Mouse (Mus musculus): ENCODE data around the gene Skida1. TPM values are rescaled to one million over a fixed set of nuclear protein-coding genes. Genes with fewer than 3 reads are reported as not detected.
A peak's percentile ranks its signal among the peaks of the same experiment; 100 is the strongest.

Gene Skida1
- polyA plus RNA-seq, 1 experiment from 2014 or later, result 0.37 TPM

GRCm38 (mm10) chr2:18026116-18026947 lies 22.5 kb downstream of the Skida1 start:
- 0 out of 2 replicates have a peak overlapping the region, but pooled peaks have one; percentile 33 for H3K27ac ChIP-seq (replicated peaks)
- peak overlapping the region; percentile 43; the same call in 1 of the 2 replicates for H3K9ac ChIP-seq
- H3K4me1 ChIP-seq (replicated peaks), result peaks cover 35% of the 10 kb centered on the region
- no peaks in the 10 kb centered on the region for H3K36me3 ChIP-seq (replicated peaks)
- peaks cover 68% of the 10 kb centered on the region for H3K27me3 ChIP-seq
- H3K4me2 ChIP-seq, result peak overlapping the region; percentile 87
- H3K4me3 ChIP-seq (replicated peaks), result peak overlapping the region; percentile 63
- ATAC-seq (ENCODE audit: insufficient read depth), result no peak
- under 1% methylated on average over 44 of the region's 44 CpGs for WGBS (ENCODE audit: insufficient replicate concordance)
- H3K9me3 ChIP-seq (replicated peaks), result no peaks in the 10 kb centered on the region

GRCm38 (mm10) chr2:18025781-18026115 lies 23.1 kb downstream of the Skida1 start:
- WGBS (ENCODE audit: insufficient replicate concordance), result 2% methylated on average over 14 of the region's 14 CpGs
- H3K4me2 ChIP-seq, result peak overlapping the region; percentile 87
- H3K27me3 ChIP-seq, result peaks cover 63% of the 10 kb centered on the region
- H3K36me3 ChIP-seq (replicated peaks), result no peaks in the 10 kb centered on the region
- no peak for ATAC-seq (ENCODE audit: insufficient read depth)
- H3K27ac ChIP-seq (replicated peaks), result no peak overlapping the region
- H3K4me1 ChIP-seq (replicated peaks), result peaks cover 35% of the 10 kb centered on the region
- H3K9me3 ChIP-seq (replicated peaks), result no peaks in the 10 kb centered on the region
- peak overlapping the region; percentile 63 for H3K4me3 ChIP-seq (replicated peaks)
- peak overlapping the region; percentile 43; the same call in 1 of the 2 replicates for H3K9ac ChIP-seq

- H3K9me3 ChIP-seq (replicated peaks), result no peaks in the 10 kb centered on the region
- H3K4me1 ChIP-seq (replicated peaks), result peaks cover 35% of the 10 kb centered on the region
- H3K4me2 ChIP-seq, result peak overlapping the region; percentile 87; the same call in 1 of the 2 replicates
Observed at GRCm38 (mm10) chr2:18025116-18025515, 23.7 kb downstream of the Skida1 start.

GRCm38 (mm10) chr2:18022886-18023285 lies 26.0 kb downstream of the Skida1 start:
- no peaks in the 10 kb centered on the region for H3K9me3 ChIP-seq (replicated peaks)
- H3K27ac ChIP-seq (replicated peaks), result no peak overlapping the region
- no peak overlapping the region for H3K4me2 ChIP-seq
- no peak overlapping the region for H3K9ac ChIP-seq
- peaks cover 24% of the 10 kb centered on the region for H3K4me1 ChIP-seq (replicated peaks)
- ATAC-seq (ENCODE audit: insufficient read depth), result no peak
- no peaks in the 10 kb centered on the region for H3K36me3 ChIP-seq (replicated peaks)
- peaks cover 35% of the 10 kb centered on the region for H3K27me3 ChIP-seq
- WGBS (ENCODE audit: insufficient replicate concordance), result 51% methylated on average over 1 of the region's 1 CpGs
- H3K4me3 ChIP-seq (replicated peaks), result no peak overlapping the region

More at GRCm38 (mm10) chr2:18025116-18025515, 23.7 kb downstream of the Skida1 start:
- no peak overlapping the region for H3K9ac ChIP-seq
- no peak overlapping the region for H3K4me3 ChIP-seq (replicated peaks)
- no peak overlapping the region for H3K27ac ChIP-seq (replicated peaks)
- peaks cover 56% of the 10 kb centered on the region for H3K27me3 ChIP-seq
- H3K36me3 ChIP-seq (replicated peaks), result no peaks in the 10 kb centered on the region
- ATAC-seq (ENCODE audit: insufficient read depth), result no peak
- 45% methylated on average over 5 of the region's 5 CpGs for WGBS (ENCODE audit: insufficient replicate concordance)

- H3K27me3 ChIP-seq, result peaks cover 3% of the 10 kb centered on the region
- H3K9ac ChIP-seq, result no peak overlapping the region
- no peak overlapping the region for H3K27ac ChIP-seq (replicated peaks)
- no peak overlapping the region for H3K4me2 ChIP-seq
- 61% methylated on average over 1 of the region's 1 CpGs for WGBS (ENCODE audit: insufficient replicate concordance)
- no peak overlapping the region for H3K4me3 ChIP-seq (replicated peaks)
- no peaks in the 10 kb centered on the region for H3K9me3 ChIP-seq (replicated peaks)
- H3K36me3 ChIP-seq (replicated peaks), result no peaks in the 10 kb centered on the region
- ATAC-seq (ENCODE audit: insufficient read depth), result no peak
- no peaks in the 10 kb centered on the region for H3K4me1 ChIP-seq (replicated peaks)
Observed at GRCm38 (mm10) chr2:18019122-18019521, 29.7 kb downstream of the Skida1 start.

- Histone ChIP-seq H3K4me3 (replicated peaks) (no peak overlapping the region), H3K9ac (no peak overlapping the region), H3K4me2 (no peak overlapping the region), H3K36me3 (replicated peaks) (no peaks in the 10 kb centered on the region), H3K27ac (replicated peaks) (no peak overlapping the region), H3K4me1 (replicated peaks) (no peaks in the 10 kb centered on the region), H3K27me3 (no peaks in the 10 kb centered on the region), H3K9me3 (replicated peaks) (no peaks in the 10 kb centered on the region)
- no peak for ATAC-seq (ENCODE audit: insufficient read depth)
- whole genome bisulfite sequencing (ENCODE audit: insufficient replicate concordance), result 75% methylated on average over 6 of the region's 6 CpGs
Observed at GRCm38 (mm10) chr2:18017321-18017720, 31.5 kb downstream of the Skida1 start.

GRCm38 (mm10) chr2:18016639-18017038 lies 32.2 kb downstream of the Skida1 start:
- Histone ChIP-seq H3K27ac (replicated peaks) (no peak overlapping the region), H3K4me3 (replicated peaks) (no peak overlapping the region), H3K9me3 (replicated peaks) (no peaks in the 10 kb centered on the region), H3K4me1 (replicated peaks) (no peaks in the 10 kb centered on the region), H3K9ac (no peak overlapping the region), H3K27me3 (no peaks in the 10 kb centered on the region), H3K36me3 (replicated peaks) (no peaks in the 10 kb centered on the region), H3K4me2 (no peak overlapping the region)
- 69% methylated on average over 1 of the region's 1 CpGs for whole genome bisulfite sequencing (ENCODE audit: insufficient replicate concordance)
- ATAC-seq (ENCODE audit: insufficient read depth), result no peak

GRCm38 (mm10) chr2:18015581-18015980 lies 33.3 kb downstream of the Skida1 start:
- ATAC-seq (ENCODE audit: insufficient read depth), result no peak
- Histone ChIP-seq H3K4me2 (no peak overlapping the region), H3K27me3 (no peaks in the 10 kb centered on the region), H3K9me3 (replicated peaks) (no peaks in the 10 kb centered on the region), H3K36me3 (replicated peaks) (no peaks in the 10 kb centered on the region), H3K4me1 (replicated peaks) (no peaks in the 10 kb centered on the region), H3K4me3 (replicated peaks) (no peak overlapping the region), H3K27ac (replicated peaks) (no peak overlapping the region), H3K9ac (no peak overlapping the region)
- 48% methylated on average over 3 of the region's 3 CpGs for WGBS (ENCODE audit: insufficient replicate concordance)

- H3K36me3 ChIP-seq (replicated peaks), result no peaks in the 10 kb centered on the region
- H3K9ac ChIP-seq, result no peak overlapping the region
- no peak overlapping the region for H3K4me2 ChIP-seq
- H3K4me1 ChIP-seq (replicated peaks), result no peaks in the 10 kb centered on the region
- no peak overlapping the region for H3K4me3 ChIP-seq (replicated peaks)
- no peak overlapping the region for H3K27ac ChIP-seq (replicated peaks)
- WGBS (ENCODE audit: insufficient replicate concordance), result 74% methylated on average over 3 of the region's 3 CpGs
- H3K27me3 ChIP-seq, result no peaks in the 10 kb centered on the region
- ATAC-seq (ENCODE audit: insufficient read depth), result no peak
- no peaks in the 10 kb centered on the region for H3K9me3 ChIP-seq (replicated peaks)
Observed at GRCm38 (mm10) chr2:18012866-18013265, 36.0 kb downstream of the Skida1 start.

GRCm38 (mm10) chr2:18011226-18011625 lies 37.6 kb downstream of the Skida1 start:
- Histone ChIP-seq H3K9me3 (replicated peaks) (no peaks in the 10 kb centered on the region), H3K27ac (replicated peaks) (no peak overlapping the region), H3K36me3 (replicated peaks) (no peaks in the 10 kb centered on the region), H3K4me3 (replicated peaks) (no peak overlapping the region), H3K4me2 (no peak overlapping the region), H3K4me1 (replicated peaks) (no peaks in the 10 kb centered on the region), H3K9ac (no peak overlapping the region), H3K27me3 (no peaks in the 10 kb centered on the region)
- no peak for ATAC-seq (ENCODE audit: insufficient read depth)
- WGBS (ENCODE audit: insufficient replicate concordance), result 67% methylated on average over 6 of the region's 6 CpGs

GRCm38 (mm10) chr2:18005137-18005536 lies 43.7 kb downstream of the Skida1 start:
- H3K4me2 ChIP-seq, result no peak overlapping the region
- WGBS (ENCODE audit: insufficient replicate concordance), result 39% methylated on average over 8 of the region's 8 CpGs
- H3K4me1 ChIP-seq (replicated peaks), result no peaks in the 10 kb centered on the region
- H3K9me3 ChIP-seq (replicated peaks), result no peaks in the 10 kb centered on the region
- no peak overlapping the region for H3K9ac ChIP-seq
- no peak overlapping the region for H3K4me3 ChIP-seq (replicated peaks)
- H3K27ac ChIP-seq (replicated peaks), result no peak overlapping the region
- no peaks in the 10 kb centered on the region for H3K36me3 ChIP-seq (replicated peaks)
- H3K27me3 ChIP-seq, result no peaks in the 10 kb centered on the region
- ATAC-seq (ENCODE audit: insufficient read depth), result no peak

All from liver, embryonic 15.5 days (tissue).